In the genomic region with DNA sequence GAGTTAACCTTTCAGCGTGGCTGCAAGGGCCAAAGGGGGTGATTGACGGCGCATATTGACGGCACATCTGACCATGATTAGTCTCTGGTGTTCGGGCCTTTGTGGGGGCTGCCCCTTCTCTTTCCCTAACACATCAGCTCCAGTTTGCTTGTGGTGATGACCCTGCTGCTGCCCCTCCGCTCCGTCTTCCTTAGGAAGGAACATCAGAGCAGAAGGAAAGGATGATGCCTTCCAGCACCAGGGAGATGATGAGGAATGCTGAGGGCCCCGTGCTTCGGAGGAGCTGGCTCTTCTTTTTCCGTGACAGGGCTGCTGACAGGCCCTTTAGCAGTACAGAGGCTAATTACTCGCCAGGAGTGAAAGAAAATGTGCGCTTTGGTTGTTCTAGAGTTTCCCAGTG, we compare ENCODE assay signal across 14 mouse cellular contexts.
DNase-seq lines count a peak whose midpoint lies in the region; ATAC-seq and TF ChIP-seq lines count a peak whose summit lies in the region.
"Had no signal": no experiment of that assay in that cellular context is flagged by ENCODE, and none has a peak within 500 bp of the region (broad histone marks: within the 10 kb centered on the region; RNA-seq: fewer than 3 reads in every experiment).

No protein-coding gene starts in this region.

- no peaks in the 10 kb centered on the region for H3K9me3 ChIP-seq in midbrain, embryonic 14.5 days (ENCODE audit: control insufficient read depth, low read length)
- no peaks in the 10 kb centered on the region for H3K9me3 ChIP-seq in midbrain, embryonic 11.5 days (ENCODE audit: control insufficient read depth, low read length)
- no peaks in the 10 kb centered on the region for H3K9me3 ChIP-seq in embryonic facial prominence, embryonic 12.5 days
- H3K9me3 ChIP-seq in hindbrain, embryonic 15.5 days: no peaks in the 10 kb centered on the region
- no peaks in the 10 kb centered on the region for H3K9me3 ChIP-seq in neural tube, embryonic 13.5 days
- H3K9me3 ChIP-seq in lung, postnatal 0 days (ENCODE audit: low read length): no peaks in the 10 kb centered on the region
- H3K9me3 ChIP-seq: lung, embryonic 15.5 days; stomach, embryonic 15.5 days had no signal

- H3K9ac ChIP-seq in midbrain, embryonic 14.5 days (replicated peaks; ENCODE audit: low read length): no peak overlapping the region
- no peak overlapping the region for H3K9ac ChIP-seq in midbrain, embryonic 11.5 days (ENCODE audit: low read length)
- H3K9ac ChIP-seq in embryonic facial prominence, embryonic 12.5 days: no peak overlapping the region
- H3K9ac ChIP-seq in hindbrain, embryonic 15.5 days: no peak overlapping the region
- no peak overlapping the region for H3K9ac ChIP-seq in neural tube, embryonic 13.5 days
- H3K9ac ChIP-seq in lung, postnatal 0 days (replicated peaks; ENCODE audit: low read depth): no peak overlapping the region
- H3K9ac ChIP-seq: lung, embryonic 15.5 days; stomach, embryonic 15.5 days had no signal

- TF ChIP-seq EP300 in lung, postnatal 0 days (IDR thresholded peaks at IDR 0.05): no peak

- no peak for ATAC-seq in midbrain, embryonic 14.5 days (ENCODE audit: low FRiP score, low TSS enrichment)
- ATAC-seq in midbrain, embryonic 11.5 days (ENCODE audit: low FRiP score): no peak
- no peak for ATAC-seq in embryonic facial prominence, embryonic 12.5 days (ENCODE audit: insufficient number of reproducible peaks, insufficient read depth, low FRiP score, low TSS enrichment)
- peak; percentile 65; the same call in 1 of the 2 replicates for ATAC-seq in hindbrain, embryonic 15.5 days (ENCODE audit: low FRiP score, low read depth)
- peak; percentile 43; the same call in 1 of the 2 replicates for ATAC-seq in neural tube, embryonic 13.5 days (ENCODE audit: low read depth)
- ATAC-seq in lung, postnatal 0 days: no peak

- no peak for TF ChIP-seq CTCF in lung, postnatal 0 days (IDR thresholded peaks at IDR 0.05)

- no peaks in the 10 kb centered on the region for H3K27me3 ChIP-seq in midbrain, embryonic 14.5 days (ENCODE audit: control insufficient read depth, insufficient read depth, low read length)
- no peaks in the 10 kb centered on the region for H3K27me3 ChIP-seq in midbrain, embryonic 11.5 days (ENCODE audit: control insufficient read depth, insufficient read depth, low read length)
- H3K27me3 ChIP-seq in embryonic facial prominence, embryonic 12.5 days: no peaks in the 10 kb centered on the region
- H3K27me3 ChIP-seq in hindbrain, embryonic 15.5 days: no peaks in the 10 kb centered on the region
- no peaks in the 10 kb centered on the region for H3K27me3 ChIP-seq in neural tube, embryonic 13.5 days
- H3K27me3 ChIP-seq in lung, postnatal 0 days (replicated peaks; ENCODE audit: insufficient read depth, low read length): no peaks in the 10 kb centered on the region
- H3K27me3 ChIP-seq: lung, embryonic 15.5 days; stomach, embryonic 15.5 days had no signal

- no peaks in the 10 kb centered on the region for H3K36me3 ChIP-seq in midbrain, embryonic 14.5 days (ENCODE audit: control insufficient read depth, insufficient read depth, low read length)
- H3K36me3 ChIP-seq in midbrain, embryonic 11.5 days (ENCODE audit: control insufficient read depth, insufficient read depth, low read length): no peaks in the 10 kb centered on the region
- H3K36me3 ChIP-seq in embryonic facial prominence, embryonic 12.5 days: no peaks in the 10 kb centered on the region
- no peaks in the 10 kb centered on the region for H3K36me3 ChIP-seq in hindbrain, embryonic 15.5 days
- no peaks in the 10 kb centered on the region for H3K36me3 ChIP-seq in neural tube, embryonic 13.5 days
- no peaks in the 10 kb centered on the region for H3K36me3 ChIP-seq in lung, postnatal 0 days (ENCODE audit: insufficient read depth, low read length)
- H3K36me3 ChIP-seq: lung, embryonic 15.5 days; stomach, embryonic 15.5 days had no signal

- H3K4me2 ChIP-seq in midbrain, embryonic 14.5 days (ENCODE audit: low read length): no peak overlapping the region
- H3K4me2 ChIP-seq in midbrain, embryonic 11.5 days: no peak overlapping the region
- H3K4me2 ChIP-seq in embryonic facial prominence, embryonic 12.5 days (replicated peaks): peak overlapping the region; percentile 22
- no peak overlapping the region for H3K4me2 ChIP-seq in hindbrain, embryonic 15.5 days
- H3K4me2 ChIP-seq in neural tube, embryonic 13.5 days: no peak overlapping the region
- no peak overlapping the region for H3K4me2 ChIP-seq in lung, postnatal 0 days (replicated peaks; ENCODE audit: low read depth, low read length)
- H3K4me2 ChIP-seq: lung, embryonic 15.5 days; stomach, embryonic 15.5 days had no signal

- H3K4me3 ChIP-seq in midbrain, embryonic 14.5 days (replicated peaks; ENCODE audit: low read depth, low read length): no peak overlapping the region
- H3K4me3 ChIP-seq in midbrain, embryonic 11.5 days (ENCODE audit: low read depth, low read length): no peak overlapping the region
- no peak overlapping the region for H3K4me3 ChIP-seq in embryonic facial prominence, embryonic 12.5 days
- no peak overlapping the region for H3K4me3 ChIP-seq in hindbrain, embryonic 15.5 days
- H3K4me3 ChIP-seq in neural tube, embryonic 13.5 days: no peak overlapping the region
- no peak overlapping the region for H3K4me3 ChIP-seq in lung, postnatal 0 days (ENCODE audit: low read depth, low read length)
- H3K4me3 ChIP-seq: lung, embryonic 15.5 days; stomach, embryonic 15.5 days had no signal

- DNase-seq in midbrain, embryonic 14.5 days: peak; percentile 11
- DNase-seq in midbrain, embryonic 11.5 days (ENCODE audit: low spot score, missing footprints): no peak
- DNase-seq in spleen, adult 18-20 months: no peak
- DNase-seq in lung, postnatal 0 days (ENCODE audit: low spot score): no peak
- DNase-seq: adrenal gland, adult 8-10 months; cerebellum, postnatal 10 days; heart, postnatal 10 days; kidney, adult 9 months; layer of hippocampus, postnatal 36 days had no signal

- H3K4me1 ChIP-seq in midbrain, embryonic 14.5 days (ENCODE audit: control insufficient read depth, insufficient read depth, low read length): no peaks in the 10 kb centered on the region
- no peaks in the 10 kb centered on the region for H3K4me1 ChIP-seq in midbrain, embryonic 11.5 days (ENCODE audit: control insufficient read depth, insufficient read depth, low read length)
- peaks cover 12% of the 10 kb centered on the region for H3K4me1 ChIP-seq in embryonic facial prominence, embryonic 12.5 days
- peaks cover 5% of the 10 kb centered on the region; the same call in 1 of the 2 replicates for H3K4me1 ChIP-seq in hindbrain, embryonic 15.5 days (replicated peaks)
- peaks cover 11% of the 10 kb centered on the region; the same call in 1 of the 2 replicates for H3K4me1 ChIP-seq in neural tube, embryonic 13.5 days (replicated peaks)
- no peaks in the 10 kb centered on the region for H3K4me1 ChIP-seq in lung, postnatal 0 days (ENCODE audit: insufficient read depth, low read depth, low read length)
- H3K4me1 ChIP-seq: lung, embryonic 15.5 days; stomach, embryonic 15.5 days had no signal

- H3K27ac ChIP-seq in midbrain, embryonic 14.5 days (replicated peaks; ENCODE audit: low read depth, low read length): no peak overlapping the region
- H3K27ac ChIP-seq in midbrain, embryonic 11.5 days (ENCODE audit: low read depth, low read length): no peak overlapping the region
- no peak overlapping the region for H3K27ac ChIP-seq in embryonic facial prominence, embryonic 12.5 days
- no peak overlapping the region for H3K27ac ChIP-seq in hindbrain, embryonic 15.5 days (replicated peaks)
- H3K27ac ChIP-seq in neural tube, embryonic 13.5 days (replicated peaks): no peak overlapping the region
- no peak overlapping the region for H3K27ac ChIP-seq in lung, postnatal 0 days (ENCODE audit: low read length)
- H3K27ac ChIP-seq: lung, embryonic 15.5 days; stomach, embryonic 15.5 days had no signal

- WGBS in midbrain, embryonic 14.5 days: 46% methylated on average over 12 of the region's 12 CpGs
- WGBS in midbrain, embryonic 11.5 days: 61% methylated on average over 12 of the region's 12 CpGs
- WGBS in embryonic facial prominence, embryonic 12.5 days: 15% methylated on average over 12 of the region's 12 CpGs
- 32% methylated on average over 12 of the region's 12 CpGs for WGBS in hindbrain, embryonic 15.5 days
- WGBS in neural tube, embryonic 13.5 days: 36% methylated on average over 12 of the region's 12 CpGs
- 56% methylated on average over 12 of the region's 12 CpGs for WGBS in lung, postnatal 0 days

Comparison
In these comparisons a context has a peak if more than half of its experiments do, and no peak if none do; other contexts are left out.
1. ATAC-seq: peak in hindbrain, embryonic 15.5 days (single experiment) and neural tube, embryonic 13.5 days (single experiment); none in midbrain, embryonic 14.5 days (single experiment), midbrain, embryonic 11.5 days (single experiment), embryonic facial prominence, embryonic 12.5 days (single experiment) and lung, postnatal 0 days (single experiment).